Mouse (Mus musculus) liver, postnatal 0 days (tissue): ENCODE results near the gene Anapc5. TPM values are rescaled to one million over a fixed set of nuclear protein-coding genes. Genes with fewer than 3 reads are reported as not detected.
A peak's percentile ranks its signal among the peaks of the same experiment; 100 is the strongest.

Experiments used
- ATAC-seq: fragments of 200-750 bp; cut with Nextera tagmentation; 2 replicates; pipeline ENCODE4 v1.8.0; 2017; ENCODE audit warnings: mild to moderate bottlenecking, moderate library complexity
- DNase-seq: peaks from one replicate; pipeline ENCODE4 v3.0.0-alpha.2; 2016
- H3K27ac ChIP-seq: fragments of 300-500 bp; sonication (generic); 2 replicates; pipeline ENCODE4 v1.5.1; 2014; ENCODE audit warnings: antibody characterized with exemption, moderate library complexity, mild to moderate bottlenecking, low read depth
- H3K27me3 ChIP-seq: fragments of 300-500 bp; sonication (generic); 2 replicates; pipeline ENCODE4 v1.6.1; 2014; ENCODE audit warnings: low read length, control low read depth, mixed read lengths; ENCODE audit not compliant: insufficient read depth
- H3K36me3 ChIP-seq: fragments of 300-500 bp; sonication (generic); replicated peaks from 2 replicates; pipeline ENCODE4 v1.6.1; 2014; ENCODE audit warnings: mild to moderate bottlenecking, control low read depth, low read length, moderate library complexity, mixed read lengths; ENCODE audit not compliant: insufficient read depth
- H3K4me1 ChIP-seq: fragments of 300-500 bp; sonication (generic); 2 replicates; pipeline ENCODE4 v1.6.1; 2014; ENCODE audit warnings: antibody characterized with exemption, mild to moderate bottlenecking, control low read depth; ENCODE audit not compliant: insufficient read depth
- H3K4me2 ChIP-seq: fragments of 300-500 bp; sonication (generic); 2 replicates; pipeline ENCODE4 v1.6.1; 2014; ENCODE audit warnings: low read depth, mild to moderate bottlenecking, low read length, moderate library complexity, mixed read lengths
- H3K4me3 ChIP-seq: fragments of 300-500 bp; sonication (generic); 2 replicates; pipeline ENCODE4 v1.5.1; 2014; ENCODE audit warnings: low read depth, low read length
- H3K9ac ChIP-seq: fragments of 300-500 bp; sonication (generic); replicated peaks from 2 replicates; pipeline ENCODE4 v1.6.1; 2014; ENCODE audit warnings: mild to moderate bottlenecking, moderate library complexity
- H3K9me3 ChIP-seq: fragments of 300-500 bp; sonication (generic); 2 replicates; pipeline ENCODE4 v1.6.1; 2016; ENCODE audit warnings: mild to moderate bottlenecking, control low read depth, low read length, mixed read lengths
- CTCF ChIP-seq: sonication (generic); IDR thresholded peaks from 2 replicates; pipeline ENCODE4 v1.5.1; 2016; ENCODE audit warnings: antibody characterized with exemption, low read depth
- EP300 ChIP-seq: IDR thresholded peaks from 2 replicates; pipeline ENCODE4 v1.6.1; 2016; ENCODE audit warnings: antibody characterized with exemption, low read depth, mild to moderate bottlenecking
- WGBS: fragments of 180-500 bp; shearing (Covaris S2); extraction: QIAGEN DNeasy Blood & Tissue Kit; methylation state at CpG from one replicate; pipeline ENCODE4 v1.1.7; 2014; ENCODE audit not compliant: insufficient replicate concordance; 5-methylcytosine and 5-hydroxymethylcytosine counted together
- polyA plus RNA-seq: library from polyadenylated mRNA; unstranded; fragments of >200 nt; fragmentation: Nextera tagmentation; extraction: Ambion mirVana; gene quantifications from 2 replicates; pipeline ENCODE4 v1.2.1, GENCODE M21; 2015

Gene Anapc5
- polyA plus RNA-seq, 1 experiment from 2014 or later, result 117 TPM

GRCm38 (mm10) chr5:122774743-122775611 is 46.2 kb downstream of the Anapc5 start:
- peak; percentile 51; the same call in 1 of the 2 replicates for TF ChIP-seq EP300
- TF ChIP-seq CTCF, result no peak
- peak overlapping the region; percentile 4 for H3K4me3 ChIP-seq
- H3K9ac ChIP-seq, result no peak overlapping the region
- H3K36me3 ChIP-seq, result no peaks in the 10 kb centered on the region
- H3K27ac ChIP-seq, result peak overlapping the region; percentile 1
- whole genome bisulfite sequencing, result 56% methylated on average over 28 of the region's 28 CpGs
- ATAC-seq (peak; percentile 64), DNase-seq (peak; percentile 67)
- peak overlapping the region; percentile 47 for H3K4me2 ChIP-seq
- H3K27me3 ChIP-seq, result no peaks in the 10 kb centered on the region
- H3K4me1 ChIP-seq, result peaks cover 35% of the 10 kb centered on the region
- no peaks in the 10 kb centered on the region for H3K9me3 ChIP-seq

GRCm38 (mm10) chr5:122773756-122774155 is 47.4 kb downstream of the Anapc5 start:
- H3K27ac ChIP-seq, result no peak overlapping the region
- TF ChIP-seq CTCF, result no peak
- TF ChIP-seq EP300, result no peak
- H3K27me3 ChIP-seq, result no peaks in the 10 kb centered on the region
- H3K4me3 ChIP-seq, result no peak overlapping the region
- ATAC-seq (no peak), DNase-seq (no peak)
- peaks cover 44% of the 10 kb centered on the region for H3K4me1 ChIP-seq
- no peaks in the 10 kb centered on the region for H3K9me3 ChIP-seq
- H3K36me3 ChIP-seq, result no peaks in the 10 kb centered on the region
- 85% methylated on average over 11 of the region's 11 CpGs for WGBS
- H3K9ac ChIP-seq, result no peak overlapping the region
- H3K4me2 ChIP-seq, result no peak overlapping the region

GRCm38 (mm10) chr5:122771428-122771827 is 49.7 kb downstream of the Anapc5 start:
- no peak overlapping the region for H3K4me3 ChIP-seq
- ATAC-seq (no peak), DNase-seq (no peak)
- H3K27ac ChIP-seq, result peak overlapping the region; percentile 85; the same call in 1 of the 2 replicates
- no peaks in the 10 kb centered on the region for H3K27me3 ChIP-seq
- WGBS, result 46% methylated on average over 9 of the region's 9 CpGs
- TF ChIP-seq CTCF (no peak), EP300 (no peak)
- no peak overlapping the region for H3K9ac ChIP-seq
- no peaks in the 10 kb centered on the region for H3K9me3 ChIP-seq
- H3K36me3 ChIP-seq, result no peaks in the 10 kb centered on the region
- peak overlapping the region; percentile 53 for H3K4me2 ChIP-seq
- H3K4me1 ChIP-seq, result peaks cover 35% of the 10 kb centered on the region

GRCm38 (mm10) chr5:122770806-122771261 is 50.3 kb downstream of the Anapc5 start:
- TF ChIP-seq CTCF (no peak), EP300 (no peak)
- H3K4me1 ChIP-seq, result peaks cover 35% of the 10 kb centered on the region
- no peaks in the 10 kb centered on the region for H3K9me3 ChIP-seq
- no peak overlapping the region for H3K4me3 ChIP-seq
- H3K36me3 ChIP-seq, result no peaks in the 10 kb centered on the region
- H3K9ac ChIP-seq, result peak overlapping the region; percentile 35
- peak overlapping the region; percentile 53 for H3K4me2 ChIP-seq
- DNase-seq (peak; percentile 58), ATAC-seq (peak; percentile 24; the same call in 1 of the 2 replicates)
- 33% methylated on average over 10 of the region's 10 CpGs for WGBS
- H3K27me3 ChIP-seq, result no peaks in the 10 kb centered on the region
- H3K27ac ChIP-seq, result peak overlapping the region; percentile 85

GRCm38 (mm10) chr5:122770304-122770703 is 50.8 kb downstream of the Anapc5 start:
- no peaks in the 10 kb centered on the region for H3K36me3 ChIP-seq
- H3K4me3 ChIP-seq, result no peak overlapping the region
- no peak for DNase-seq
- peak overlapping the region; percentile 53 for H3K4me2 ChIP-seq
- peak overlapping the region; percentile 35 for H3K9ac ChIP-seq
- H3K27me3 ChIP-seq, result no peaks in the 10 kb centered on the region
- TF ChIP-seq CTCF (no peak), EP300 (no peak)
- 59% methylated on average over 7 of the region's 7 CpGs for WGBS
- H3K4me1 ChIP-seq, result peaks cover 29% of the 10 kb centered on the region
- no peaks in the 10 kb centered on the region for H3K9me3 ChIP-seq
- peak overlapping the region; percentile 85 for H3K27ac ChIP-seq
- no peak for ATAC-seq

GRCm38 (mm10) chr5:122769101-122769568 is 52.0 kb downstream of the Anapc5 start:
- no peak overlapping the region for H3K4me3 ChIP-seq
- peak overlapping the region; percentile 35 for H3K27ac ChIP-seq
- H3K9ac ChIP-seq, result no peak overlapping the region
- H3K4me1 ChIP-seq, result peaks cover 21% of the 10 kb centered on the region
- H3K36me3 ChIP-seq, result no peaks in the 10 kb centered on the region
- ATAC-seq, result peak; percentile 73
- TF ChIP-seq CTCF (no peak), EP300 (no peak)
- WGBS, result 64% methylated on average over 15 of the region's 15 CpGs
- H3K27me3 ChIP-seq, result no peaks in the 10 kb centered on the region
- DNase-seq, result peak; percentile 62
- H3K4me2 ChIP-seq, result no peak overlapping the region
- no peaks in the 10 kb centered on the region for H3K9me3 ChIP-seq
